Mouse (Mus musculus): ENCODE data around the gene Fam187b. TPM values are rescaled to one million over a fixed set of nuclear protein-coding genes. Genes with fewer than 3 reads are reported as not detected.

Fam187b gene
- polyA plus RNA-seq, 1 experiment from 2014 or later: 9.5 TPM

DNA sequence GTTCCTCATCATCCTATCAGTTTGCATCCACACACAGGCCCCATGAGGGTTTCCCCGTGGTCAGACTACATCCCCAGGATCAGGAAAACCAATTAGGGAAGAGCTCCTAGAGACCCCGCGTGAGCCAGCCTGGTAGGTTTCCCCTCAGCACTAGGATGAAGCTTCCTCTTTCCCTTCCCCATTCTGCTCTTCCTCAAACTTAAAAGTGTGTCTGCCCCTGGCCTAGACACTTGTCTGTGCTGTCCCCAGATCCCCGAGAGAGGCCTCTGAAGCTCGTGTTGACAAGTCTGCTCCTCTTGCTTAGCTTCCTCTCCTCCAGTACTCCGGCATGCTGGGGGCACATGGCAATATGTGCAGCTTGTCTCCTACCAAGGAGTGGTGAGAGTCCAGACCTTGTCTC is 20.1 kb upstream of the Fam187b start:
- H3K27ac ChIP-seq (ENCODE audit: low read length): no peak overlapping the region
- H3K4me3 ChIP-seq (ENCODE audit: low read depth, low read length): no peak overlapping the region
- DNase-seq (ENCODE audit: low spot score) (no peak), ATAC-seq (no peak)
- H3K9me3 ChIP-seq (ENCODE audit: low read length): no peaks in the 10 kb centered on the region
- 80% methylated on average over 6 of the region's 6 CpGs for WGBS
- peaks cover 14% of the 10 kb centered on the region for H3K4me1 ChIP-seq (ENCODE audit: insufficient read depth, low read depth, low read length)
- H3K27me3 ChIP-seq (replicated peaks; ENCODE audit: insufficient read depth, low read length): no peaks in the 10 kb centered on the region
- peaks cover 20% of the 10 kb centered on the region for H3K36me3 ChIP-seq (ENCODE audit: insufficient read depth, low read length)
- TF ChIP-seq EP300 (IDR thresholded peaks at IDR 0.05) (no peak), CTCF (IDR thresholded peaks at IDR 0.05) (no peak)
- H3K4me2 ChIP-seq (replicated peaks; ENCODE audit: low read depth, low read length): no peak overlapping the region
- H3K9ac ChIP-seq (replicated peaks; ENCODE audit: low read depth): no peak overlapping the region

DNA sequence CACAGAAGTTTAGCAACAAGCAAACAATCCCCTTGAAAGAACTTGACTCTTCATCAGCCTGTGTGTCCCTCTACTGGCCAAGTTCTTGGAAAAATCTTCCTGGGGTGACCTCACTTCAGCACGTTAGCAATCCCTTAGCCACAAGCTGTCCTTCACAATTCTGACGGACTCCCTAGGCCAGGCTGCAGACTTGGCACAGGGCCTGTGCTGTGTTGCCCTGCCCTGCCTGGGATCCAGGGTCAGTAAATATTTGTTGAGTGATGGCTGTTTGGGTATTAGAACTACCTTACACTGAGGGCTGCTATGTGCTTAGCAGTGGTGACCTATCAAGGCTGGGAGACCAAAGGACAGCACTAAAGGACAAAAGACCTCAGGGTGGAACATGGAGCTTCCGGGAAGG is 19.6 kb upstream of the Fam187b start:
- no peaks in the 10 kb centered on the region for H3K9me3 ChIP-seq (ENCODE audit: low read length)
- no peak overlapping the region for H3K9ac ChIP-seq (replicated peaks; ENCODE audit: low read depth)
- H3K27me3 ChIP-seq (replicated peaks; ENCODE audit: insufficient read depth, low read length): no peaks in the 10 kb centered on the region
- no peak overlapping the region for H3K4me2 ChIP-seq (replicated peaks; ENCODE audit: low read depth, low read length)
- no peak overlapping the region for H3K4me3 ChIP-seq (ENCODE audit: low read depth, low read length)
- H3K36me3 ChIP-seq (ENCODE audit: insufficient read depth, low read length): peaks cover 20% of the 10 kb centered on the region
- WGBS: 62% methylated on average over 3 of the region's 3 CpGs
- DNase-seq (ENCODE audit: low spot score): peak; percentile 46
- TF ChIP-seq EP300 (IDR thresholded peaks at IDR 0.05): no peak
- TF ChIP-seq CTCF (IDR thresholded peaks at IDR 0.05): peak; percentile 25; the same call in 1 of the 2 replicates
- no peak for ATAC-seq
- H3K4me1 ChIP-seq (ENCODE audit: insufficient read depth, low read depth, low read length): peaks cover 17% of the 10 kb centered on the region
- no peak overlapping the region for H3K27ac ChIP-seq (ENCODE audit: low read length)

DNA sequence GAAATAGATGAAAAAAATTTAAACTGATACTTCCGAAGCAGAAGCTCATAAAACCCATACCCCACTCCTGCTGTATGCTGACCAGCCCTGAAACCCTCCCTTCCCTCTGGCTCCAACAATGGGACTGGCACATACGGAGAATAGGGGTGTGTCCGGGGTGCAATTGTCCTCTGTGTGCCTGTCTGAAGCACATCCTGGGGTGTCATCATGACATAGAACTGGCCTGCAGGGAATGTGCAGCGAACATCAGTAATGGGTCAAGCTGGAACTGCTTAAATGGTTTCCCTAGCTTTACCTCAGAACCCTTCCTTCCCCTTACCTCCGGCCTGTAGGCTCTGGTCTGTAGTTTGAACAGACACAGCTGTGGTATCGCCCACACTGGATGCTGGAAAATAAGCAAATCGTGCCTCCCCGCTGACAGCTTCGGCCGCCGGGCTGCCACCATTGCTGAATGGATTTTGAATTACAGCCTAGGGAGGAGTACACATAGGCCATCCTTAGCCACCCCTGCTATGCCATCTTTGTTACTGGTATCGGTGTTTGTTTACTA is 18.5 kb upstream of the Fam187b start:
- 77% methylated on average over 12 of the region's 12 CpGs for WGBS

DNA sequence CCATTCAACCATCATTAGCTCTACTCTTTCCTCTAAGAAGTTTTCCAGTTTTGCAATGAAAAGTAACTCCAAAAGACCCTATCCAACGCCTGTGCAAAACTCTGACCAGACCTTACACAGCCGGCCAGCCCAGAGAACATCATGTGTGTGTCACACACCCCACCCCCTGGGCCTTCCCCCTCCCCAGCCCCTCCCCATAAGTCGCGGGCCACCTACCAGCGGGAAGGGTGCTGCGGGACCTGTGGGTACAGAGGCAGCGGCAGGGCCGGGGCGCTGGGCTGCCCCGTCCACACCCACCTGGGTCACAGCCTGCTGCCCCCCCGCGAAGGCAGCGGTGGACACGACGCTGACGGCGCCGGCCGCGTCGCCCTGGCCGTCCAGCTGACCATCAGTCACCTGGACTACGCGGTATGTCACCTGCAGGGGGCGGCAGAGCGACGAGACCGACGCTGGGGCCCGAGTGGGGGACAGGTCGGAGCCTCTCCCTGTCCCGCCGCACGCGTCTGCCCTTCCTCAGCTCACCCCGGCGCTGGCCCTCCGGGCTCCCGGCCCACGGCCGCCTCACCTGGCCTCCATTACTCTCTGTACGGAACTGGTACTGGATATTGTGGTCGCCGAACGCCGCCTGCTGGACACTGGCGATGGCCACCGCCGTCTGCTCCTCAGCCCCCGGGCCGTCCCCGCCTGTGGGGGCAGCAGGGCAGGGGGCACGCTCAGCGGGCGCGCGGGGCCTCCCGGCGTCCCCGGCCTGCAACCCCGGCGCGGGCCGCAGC is 17.8 kb upstream of the Fam187b start:
- Histone ChIP-seq H3K4me1 (ENCODE audit: insufficient read depth, low read depth, low read length) (peaks cover 17% of the 10 kb centered on the region), H3K4me2 (replicated peaks; ENCODE audit: low read depth, low read length) (peak overlapping the region; percentile 78), H3K27ac (ENCODE audit: low read length) (peak overlapping the region; percentile 98), H3K36me3 (ENCODE audit: insufficient read depth, low read length) (peaks cover 20% of the 10 kb centered on the region), H3K9ac (replicated peaks; ENCODE audit: low read depth) (peak overlapping the region; percentile 98), H3K4me3 (ENCODE audit: low read depth, low read length) (peak overlapping the region; percentile 96), H3K9me3 (ENCODE audit: low read length) (no peaks in the 10 kb centered on the region), H3K27me3 (replicated peaks; ENCODE audit: insufficient read depth, low read length) (no peaks in the 10 kb centered on the region)
- ATAC-seq (peak; percentile 76), DNase-seq (ENCODE audit: low spot score) (peak; percentile 93)
- TF ChIP-seq CTCF (IDR thresholded peaks at IDR 0.05): peak; percentile 92
- no peak for TF ChIP-seq EP300 (IDR thresholded peaks at IDR 0.05)
- 4% methylated on average over 17 of the region's 64 CpGs for WGBS

More for the DNA sequence above, 18.5 kb upstream of the Fam187b start:
- peaks cover 17% of the 10 kb centered on the region for H3K4me1 ChIP-seq (ENCODE audit: insufficient read depth, low read depth, low read length)
- TF ChIP-seq CTCF (IDR thresholded peaks at IDR 0.05): no peak
- no peak for TF ChIP-seq EP300 (IDR thresholded peaks at IDR 0.05)
- no peak overlapping the region for H3K4me3 ChIP-seq (ENCODE audit: low read depth, low read length)
- DNase-seq (ENCODE audit: low spot score): no peak
- no peak overlapping the region for H3K9ac ChIP-seq (replicated peaks; ENCODE audit: low read depth)
- H3K4me2 ChIP-seq (replicated peaks; ENCODE audit: low read depth, low read length): peak overlapping the region; percentile 78
- H3K27me3 ChIP-seq (replicated peaks; ENCODE audit: insufficient read depth, low read length): no peaks in the 10 kb centered on the region
- H3K27ac ChIP-seq (ENCODE audit: low read length): no peak overlapping the region
- peaks cover 20% of the 10 kb centered on the region for H3K36me3 ChIP-seq (ENCODE audit: insufficient read depth, low read length)
- H3K9me3 ChIP-seq (ENCODE audit: low read length): no peaks in the 10 kb centered on the region
- no peak for ATAC-seq

DNA sequence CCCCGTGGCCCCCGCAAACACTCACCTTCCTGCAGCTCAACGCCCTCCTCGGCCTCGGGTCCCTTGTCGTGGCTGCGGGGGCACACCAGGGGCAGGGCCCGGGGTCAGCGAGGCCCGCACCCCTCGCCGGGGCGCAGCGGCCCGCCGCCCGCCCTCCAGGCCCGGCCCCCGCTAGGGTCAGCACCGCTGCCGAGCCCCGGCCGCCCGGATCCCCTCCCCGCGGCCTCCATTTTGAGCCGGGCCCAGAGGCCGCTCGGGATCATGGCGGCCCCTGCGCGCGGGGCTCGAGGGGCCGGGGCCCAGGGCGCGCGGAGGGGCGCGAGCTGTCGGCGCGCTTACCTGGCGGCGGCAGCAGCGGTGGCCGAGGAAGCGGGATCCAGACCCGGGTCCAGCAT is 17.2 kb upstream of the Fam187b start:
- Histone ChIP-seq H3K9ac (replicated peaks; ENCODE audit: low read depth) (peak overlapping the region; percentile 98), H3K9me3 (ENCODE audit: low read length) (no peaks in the 10 kb centered on the region), H3K4me3 (ENCODE audit: low read depth, low read length) (peak overlapping the region; percentile 96), H3K4me2 (replicated peaks; ENCODE audit: low read depth, low read length) (peak overlapping the region; percentile 78), H3K36me3 (ENCODE audit: insufficient read depth, low read length) (peaks cover 20% of the 10 kb centered on the region), H3K27me3 (replicated peaks; ENCODE audit: insufficient read depth, low read length) (no peaks in the 10 kb centered on the region), H3K4me1 (ENCODE audit: insufficient read depth, low read depth, low read length) (peaks cover 17% of the 10 kb centered on the region), H3K27ac (ENCODE audit: low read length) (peak overlapping the region; percentile 98)
- DNase-seq (ENCODE audit: low spot score): peak; percentile 48
- ATAC-seq: peak; percentile 43
- TF ChIP-seq CTCF (IDR thresholded peaks at IDR 0.05): no peak
- WGBS: under 1% methylated on average over 28 of the region's 49 CpGs

DNA sequence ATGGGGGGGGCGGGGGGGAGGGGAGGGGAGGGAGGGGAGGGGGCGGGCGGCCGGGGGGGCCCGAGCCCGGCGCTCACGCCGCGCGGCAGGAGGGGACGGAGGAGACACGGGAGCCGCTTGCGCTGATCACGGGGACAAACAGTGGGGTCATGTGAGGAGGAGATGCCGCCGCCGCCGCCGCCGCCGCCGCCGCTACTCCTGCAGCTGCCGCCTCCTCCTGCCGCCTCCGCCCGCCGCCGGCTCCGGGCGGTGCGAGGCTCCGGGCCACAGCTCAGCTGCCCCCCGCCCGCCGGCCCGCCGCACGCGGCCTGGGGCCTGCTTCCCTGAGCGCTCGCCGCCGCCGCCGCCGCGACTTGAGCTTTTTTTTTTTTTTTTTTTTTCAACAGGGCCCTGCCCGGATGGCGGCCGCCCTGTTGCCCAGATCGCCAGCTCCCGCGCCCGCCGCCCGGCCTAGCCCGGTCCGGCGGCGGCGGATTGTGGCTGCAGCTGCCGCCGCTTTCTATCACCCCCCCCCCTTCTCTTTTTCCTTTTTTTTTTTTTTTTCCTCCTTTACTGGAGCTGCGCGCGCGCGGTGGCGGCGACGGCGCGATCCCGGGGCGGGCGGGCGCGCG is 16.7 kb upstream of the Fam187b start, which contains the start of gene Usf2:
Gene Usf2, minus strand, starts transcription at position 48 of the 611 bp plus-strand sequence.
- H3K27me3 ChIP-seq (replicated peaks; ENCODE audit: insufficient read depth, low read length): no peaks in the 10 kb centered on the region
- peak; percentile 67 for ATAC-seq
- peak within 1 kb of the TSS; percentile 98 for H3K27ac ChIP-seq (ENCODE audit: low read length)
- H3K4me1 ChIP-seq (ENCODE audit: insufficient read depth, low read depth, low read length): peaks cover 17% of the 10 kb centered on the region
- TF ChIP-seq CTCF (IDR thresholded peaks at IDR 0.05): no peak
- H3K9ac ChIP-seq (replicated peaks; ENCODE audit: low read depth): peak within 1 kb of the TSS; percentile 98
- H3K4me2 ChIP-seq (replicated peaks; ENCODE audit: low read depth, low read length): peak within 1 kb of the TSS; percentile 78
- DNase-seq (ENCODE audit: low spot score): peak; percentile 95
- peak within 1 kb of the TSS; percentile 96 for H3K4me3 ChIP-seq (ENCODE audit: low read depth, low read length)
- peaks cover 16% of the 10 kb centered on the region for H3K36me3 ChIP-seq (ENCODE audit: insufficient read depth, low read length)
- no peaks in the 10 kb centered on the region for H3K9me3 ChIP-seq (ENCODE audit: low read length)
- 0% methylated on average over 3 of the region's 82 CpGs for WGBS

All from lung, postnatal 0 days (tissue).